Mouse (Mus musculus) thymus, postnatal 10 days (tissue): Measurements from ENCODE around the gene Fam83f.

Experiments
- DNase-seq, 2 experiments: peaks; one replicate each; pipeline ENCODE4 v3.0.0; 2021; ENCODE audit warnings: low spot score in 2 of 2

Fam83f gene

GRCm38 (mm10) chr15:80671295-80672252 lies at the start of gene Fam83f:
TSS of gene Fam83f (plus strand) at chr15:80671847.
- no peak for DNase-seq

- no peak for DNase-seq
These were observed 48.3 kb upstream of the Fam83f start for GRCm38 (mm10) chr15:80623171-80623837.

- DNase-seq: no peak
These were observed 45.2 kb upstream of the Fam83f start for GRCm38 (mm10) chr15:80626472-80626871.

- peak in 1 of 2 experiments; percentile 50 for DNase-seq
These were observed 41.5 kb upstream of the Fam83f start for GRCm38 (mm10) chr15:80630147-80630546.

- DNase-seq: peak; percentile 67 to 72
These were observed 40.9 kb upstream of the Fam83f start for GRCm38 (mm10) chr15:80630711-80631110.

GRCm38 (mm10) chr15:80631311-80631710 lies 40.3 kb upstream of the Fam83f start:
- DNase-seq: no peak

- DNase-seq: no peak
These were observed 39.3 kb upstream of the Fam83f start for GRCm38 (mm10) chr15:80632280-80632893.

GRCm38 (mm10) chr15:80634391-80635193 lies 37.1 kb upstream of the Fam83f start:
- DNase-seq: peak in 1 of 2 experiments; percentile 63

- no peak for DNase-seq
These were observed 34.8 kb upstream of the Fam83f start for GRCm38 (mm10) chr15:80636757-80637372.

GRCm38 (mm10) chr15:80639071-80639702 lies 32.5 kb upstream of the Fam83f start:
- no peak for DNase-seq

GRCm38 (mm10) chr15:80639874-80640273 lies 31.8 kb upstream of the Fam83f start:
- no peak for DNase-seq

- no peak for DNase-seq
These were observed 29.8 kb upstream of the Fam83f start for GRCm38 (mm10) chr15:80641702-80642435.

GRCm38 (mm10) chr15:80645006-80645797 lies 26.4 kb upstream of the Fam83f start:
- DNase-seq: no peak

- DNase-seq: no peak
These were observed 22.6 kb upstream of the Fam83f start for GRCm38 (mm10) chr15:80648977-80649606.

- DNase-seq: no peak
These were observed 21.2 kb upstream of the Fam83f start for GRCm38 (mm10) chr15:80650412-80650811.

- DNase-seq: no peak
These were observed 17.8 kb upstream of the Fam83f start for GRCm38 (mm10) chr15:80653865-80654264.

GRCm38 (mm10) chr15:80658815-80659471 lies 12.7 kb upstream of the Fam83f start:
- DNase-seq: no peak

- no peak for DNase-seq
These were observed 10.7 kb upstream of the Fam83f start for GRCm38 (mm10) chr15:80660963-80661362.
